Mouse (Mus musculus) urinary bladder, adult 2 months (tissue): ENCODE results near the gene Ccdc85a. TPM values are rescaled to one million over a fixed set of nuclear protein-coding genes. Genes with fewer than 3 reads are reported as not detected.
A peak's percentile ranks its signal among the peaks of the same experiment; 100 is the strongest.

ENCODE experiments used
- DNase-seq: peaks from one replicate; pipeline ENCODE4 v3.0.0; 2022; ENCODE audit warnings: low spot score
- polyA plus RNA-seq: library from polyadenylated mRNA; depleted of rRNA; stranded (reverse); fragments of >200 nt; gene quantifications from 2 replicates; pipeline ENCODE4 v1.2.3, GENCODE M21; 2012; rRNA removed

Gene Ccdc85a
- polyA plus RNA-seq = 0.78 and 1.0 TPM in 2 replicates

DNA sequence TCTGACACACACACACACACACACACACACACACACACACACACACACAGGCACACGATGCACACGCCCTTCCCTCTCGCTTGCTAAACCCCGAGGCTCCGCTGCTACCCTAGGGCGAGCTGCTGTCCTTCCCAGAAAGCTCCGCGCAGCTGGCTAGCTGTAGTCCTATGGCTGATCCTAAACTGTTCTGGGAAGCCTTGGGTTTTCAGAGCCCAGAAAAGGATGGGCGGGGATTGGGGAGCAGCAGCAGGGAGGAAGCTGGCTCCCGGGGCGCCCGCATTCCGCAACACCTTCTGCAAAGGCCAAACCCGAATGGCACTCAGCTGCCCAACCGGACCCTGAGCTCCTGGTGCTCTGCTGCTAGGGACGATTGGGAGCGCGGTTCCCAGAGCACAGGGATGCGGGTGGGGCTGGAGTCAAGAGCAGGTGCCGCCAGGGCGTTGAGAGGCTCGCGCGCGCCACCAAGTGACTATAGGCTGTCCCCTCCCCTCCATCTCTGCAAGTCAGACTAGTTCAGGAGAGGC lies at the start of gene Ccdc85a:
Gene Ccdc85a (minus strand): TSS at position 414 of the 524 bp plus-strand sequence.
- DNase-seq = peak; percentile 49

DNA sequence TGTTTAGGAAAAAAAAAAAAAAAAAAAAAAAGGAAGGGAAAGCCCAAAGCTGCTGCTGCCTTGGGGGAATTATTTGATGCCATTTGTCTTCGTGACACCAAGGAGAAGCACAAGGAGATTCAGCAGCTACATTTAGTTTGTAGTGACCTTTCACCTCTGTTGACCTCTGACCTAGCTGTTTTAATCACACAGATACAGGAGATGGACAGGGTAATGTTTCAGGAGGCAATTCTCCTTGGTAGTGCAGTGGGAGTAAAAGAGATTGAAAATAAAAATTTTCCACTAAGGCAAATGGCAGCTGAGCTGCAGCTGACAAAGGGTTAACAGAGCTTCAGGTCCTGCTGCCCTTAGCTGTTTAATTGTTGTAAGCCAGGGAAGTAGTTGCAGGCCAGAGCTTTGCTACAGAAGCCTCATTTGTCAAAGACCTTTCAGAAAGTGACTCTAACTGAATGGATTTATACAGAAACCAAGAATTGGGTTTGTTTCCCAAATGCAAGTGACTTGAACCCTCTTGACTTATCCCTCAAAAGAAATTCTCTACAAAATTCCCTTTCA lies 49.5 kb upstream of the Ccdc85a start:
- no peak for DNase-seq

DNA sequence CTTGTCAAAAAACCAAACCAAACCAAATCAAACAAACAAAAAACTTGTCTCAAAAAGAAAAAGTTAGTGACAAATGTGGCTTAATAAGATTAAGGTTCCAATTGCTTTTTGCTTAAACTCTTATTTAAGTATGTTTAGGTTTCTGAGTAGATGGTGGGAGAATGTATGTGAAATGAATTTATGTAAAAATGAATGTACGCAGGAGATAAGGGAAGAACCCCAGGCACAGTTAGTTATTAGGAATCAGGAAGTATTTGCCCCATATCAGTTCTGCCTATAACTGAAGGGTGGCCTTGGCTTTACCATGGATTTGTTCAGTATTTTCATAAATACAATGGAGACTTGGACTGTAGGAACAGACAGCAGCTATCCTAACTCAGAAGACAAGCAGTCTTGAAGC lies 49.0 kb upstream of the Ccdc85a start:
- DNase-seq = no peak

DNA sequence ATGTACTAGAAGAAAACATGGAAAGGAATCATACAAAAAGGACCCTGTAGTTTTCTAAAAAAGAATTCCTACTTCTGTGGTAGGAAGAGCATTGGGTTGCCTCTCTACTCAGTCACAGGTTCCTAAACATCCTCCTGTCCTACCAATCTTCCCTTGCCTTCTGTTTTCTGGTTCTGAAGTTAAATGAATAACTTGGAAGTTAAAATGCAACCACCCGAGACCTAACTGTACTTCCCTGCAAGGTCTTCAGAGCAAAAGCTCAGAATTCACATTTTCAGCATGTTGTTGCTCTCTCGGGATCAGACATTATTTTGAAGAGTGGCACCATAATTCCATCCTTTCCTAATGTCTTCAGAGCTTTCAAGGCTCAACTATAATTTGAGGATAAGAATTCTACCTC lies 46.6 kb upstream of the Ccdc85a start:
- no peak for DNase-seq

DNA sequence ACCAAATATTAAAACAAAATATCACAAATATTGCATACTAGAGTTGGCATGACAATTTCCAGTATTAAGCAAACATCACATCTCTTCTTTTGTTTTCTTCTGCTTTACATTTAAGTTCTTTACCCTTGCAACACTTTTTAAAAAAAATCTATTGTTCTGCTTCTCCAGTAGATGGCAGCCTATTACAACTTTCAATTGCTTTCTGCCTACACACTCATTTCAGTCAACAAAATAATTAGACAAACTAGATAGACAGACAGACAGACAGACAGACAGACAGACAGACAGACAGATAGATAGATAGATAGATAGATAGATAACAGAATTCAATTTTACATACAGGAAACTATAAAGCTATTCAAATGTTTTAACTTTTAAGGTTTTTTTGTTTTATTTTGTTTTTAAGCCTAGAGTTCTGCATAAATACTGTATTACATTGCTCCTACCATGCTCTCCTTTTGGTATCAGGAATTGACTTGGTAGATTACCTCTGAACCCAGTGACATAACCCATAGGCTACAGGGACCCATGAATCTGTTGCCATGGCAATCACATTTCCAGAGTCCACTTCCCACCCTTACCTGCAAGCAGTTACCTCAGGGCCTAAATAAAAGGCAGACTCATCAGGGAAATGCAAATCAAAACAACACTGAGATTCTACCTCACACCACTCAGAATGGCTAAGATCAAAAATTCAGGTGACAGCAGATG lies 26.8 kb upstream of the Ccdc85a start:
- no peak for DNase-seq

DNA sequence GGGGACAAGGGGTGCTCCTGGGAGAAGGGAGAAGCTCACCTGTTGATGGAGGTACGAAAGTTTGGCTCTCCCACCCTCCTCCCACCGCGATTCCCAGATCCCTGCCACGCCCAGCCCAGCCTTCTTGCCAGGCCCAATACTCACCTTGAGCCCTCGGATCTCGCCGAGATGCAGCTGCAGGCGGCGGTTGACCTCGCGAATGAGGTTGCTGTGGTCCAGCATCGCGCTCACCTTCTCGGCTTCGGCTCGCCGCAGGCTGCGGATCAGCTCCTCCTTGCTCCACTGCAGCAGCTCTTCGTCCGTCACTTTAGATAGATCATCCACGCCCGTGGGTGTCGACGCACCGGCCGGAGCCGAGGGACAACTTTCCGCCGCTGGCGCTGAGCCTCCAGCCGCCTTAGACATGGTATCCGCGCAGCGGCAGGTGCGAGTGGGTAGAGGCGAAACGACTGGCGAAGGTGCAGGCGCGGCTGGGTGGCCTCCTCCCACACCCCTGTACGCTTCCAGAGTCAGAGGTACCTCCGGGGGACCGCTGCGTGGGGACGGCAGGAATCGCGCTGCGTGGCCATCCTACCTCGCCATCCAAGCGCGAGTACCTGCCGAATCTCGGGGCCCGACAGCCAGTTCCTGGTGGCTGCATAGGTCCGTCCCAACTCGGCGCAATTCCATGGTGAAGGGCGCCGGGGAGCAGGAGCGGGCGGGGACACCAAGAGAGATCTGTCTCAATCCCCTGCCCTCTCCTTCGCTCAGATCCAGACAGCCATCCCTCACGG lies 800 bp downstream of the Ccdc85a start:
- DNase-seq = no peak

DNA sequence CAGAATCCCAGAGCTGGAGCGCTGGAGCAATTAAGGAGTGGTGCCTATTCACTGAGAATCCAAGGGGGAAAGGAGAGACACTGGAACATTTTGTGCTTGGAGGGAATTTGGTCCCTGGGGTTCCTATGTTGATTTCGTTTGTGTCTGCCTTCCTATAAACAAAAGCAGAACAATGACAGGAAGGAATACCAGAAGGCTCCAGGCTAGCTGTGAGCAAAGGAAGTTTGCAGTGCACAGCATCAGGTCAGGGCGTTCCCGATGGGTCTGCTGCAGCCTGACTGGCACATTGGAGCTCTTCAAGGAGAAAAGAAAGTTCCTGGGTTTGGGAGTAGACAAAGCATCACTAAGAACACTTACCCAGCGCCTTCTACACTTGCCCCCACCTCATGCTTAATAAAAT lies 1.9 kb downstream of the Ccdc85a start:
- no peak for DNase-seq

DNA sequence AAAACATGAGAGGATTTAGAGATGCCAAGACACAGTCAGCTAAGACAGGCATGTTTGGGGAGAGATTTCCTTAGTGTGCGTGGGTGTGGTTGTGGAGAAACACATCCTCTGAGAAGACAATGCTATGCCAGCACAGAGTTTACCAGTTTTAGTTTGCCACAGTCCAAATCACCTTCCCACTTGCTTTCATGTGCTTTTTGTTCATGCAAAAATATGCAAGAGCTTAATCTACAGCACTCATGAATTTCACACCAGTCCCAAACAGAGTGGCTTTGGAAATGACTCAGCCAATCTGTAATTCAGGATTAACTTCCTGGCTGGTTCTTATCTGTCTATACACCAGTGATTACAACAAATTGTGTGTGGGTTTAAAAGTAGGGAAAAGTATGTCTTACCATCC lies 11.7 kb downstream of the Ccdc85a start:
- DNase-seq = no peak

DNA sequence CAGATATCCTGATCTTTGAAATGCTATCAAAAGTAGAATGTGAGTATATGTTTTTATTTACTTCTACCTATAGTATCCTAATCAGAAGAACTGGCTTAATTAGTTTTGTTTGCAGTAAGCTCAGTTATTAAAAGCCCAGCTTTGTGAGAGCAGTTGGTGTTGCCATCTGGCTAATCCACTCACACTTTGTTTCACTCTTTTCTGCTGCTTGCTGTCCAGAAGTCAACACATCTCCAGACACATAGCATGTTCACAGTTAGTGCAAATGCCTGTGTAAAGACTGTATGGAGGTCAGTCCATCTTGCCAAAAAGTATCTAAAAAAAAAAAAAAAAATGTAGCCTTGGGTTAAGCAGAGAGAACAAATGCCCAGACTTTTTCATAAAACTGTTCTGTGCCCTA lies 27.7 kb downstream of the Ccdc85a start:
- no peak for DNase-seq

DNA sequence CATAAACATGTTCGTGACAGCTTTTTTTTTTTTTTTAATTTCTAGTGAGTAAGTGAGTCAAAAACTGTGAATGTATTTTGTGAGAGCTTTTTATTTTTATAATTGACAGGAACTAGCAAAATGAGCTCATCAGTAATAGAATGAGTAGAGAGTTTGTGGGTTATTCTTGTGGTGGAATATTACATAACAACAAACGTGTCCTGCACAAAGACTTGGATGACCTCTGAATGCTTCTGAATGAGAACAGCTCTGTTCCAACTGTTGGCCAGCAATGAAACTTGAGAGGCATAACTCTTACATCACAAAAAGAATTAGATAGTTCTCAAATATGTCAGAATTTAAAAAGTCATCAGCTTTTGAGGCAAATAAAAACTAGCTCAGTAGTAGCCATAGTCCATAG lies 40.7 kb downstream of the Ccdc85a start:
- DNase-seq = no peak

DNA sequence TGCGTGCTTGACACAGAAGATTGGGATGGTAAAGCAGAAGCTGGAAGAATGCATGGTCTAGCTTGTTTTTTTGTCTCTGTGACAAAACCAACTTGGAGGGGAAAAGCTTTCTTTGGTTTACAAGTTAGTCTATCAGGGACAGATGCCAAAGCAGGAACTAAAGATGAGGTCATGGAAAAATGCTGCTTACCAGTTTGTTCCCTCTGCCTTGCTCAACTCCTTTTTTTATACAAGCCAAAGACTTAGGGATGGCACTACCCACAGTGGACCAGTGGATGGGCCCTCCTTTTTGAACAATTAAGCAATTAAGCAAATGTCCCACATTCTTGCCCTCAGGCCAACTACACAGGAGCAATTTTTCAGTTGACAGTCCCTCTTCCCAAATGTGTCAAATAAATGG lies 42.8 kb downstream of the Ccdc85a start:
- no peak for DNase-seq

DNA sequence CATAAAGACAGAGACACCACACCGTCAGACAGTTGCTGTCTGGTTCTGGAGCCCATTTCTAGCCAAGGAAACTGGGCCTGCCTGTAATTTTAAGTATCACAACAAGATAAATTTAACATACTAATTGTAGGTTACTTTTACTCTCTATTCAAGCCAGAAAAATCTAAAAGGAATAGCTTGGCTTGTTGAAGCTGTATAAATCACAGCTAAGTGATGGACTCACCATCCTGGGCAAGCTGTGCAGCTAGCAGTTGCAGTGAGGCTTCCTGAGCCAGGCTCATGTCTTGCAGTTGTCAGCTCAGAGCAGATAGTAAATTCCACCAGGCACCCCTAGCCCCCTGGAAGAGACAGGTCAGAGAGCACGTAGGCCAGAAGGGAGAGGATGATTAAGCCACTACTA lies 50.8 kb downstream of the Ccdc85a start:
- no peak for DNase-seq

DNA sequence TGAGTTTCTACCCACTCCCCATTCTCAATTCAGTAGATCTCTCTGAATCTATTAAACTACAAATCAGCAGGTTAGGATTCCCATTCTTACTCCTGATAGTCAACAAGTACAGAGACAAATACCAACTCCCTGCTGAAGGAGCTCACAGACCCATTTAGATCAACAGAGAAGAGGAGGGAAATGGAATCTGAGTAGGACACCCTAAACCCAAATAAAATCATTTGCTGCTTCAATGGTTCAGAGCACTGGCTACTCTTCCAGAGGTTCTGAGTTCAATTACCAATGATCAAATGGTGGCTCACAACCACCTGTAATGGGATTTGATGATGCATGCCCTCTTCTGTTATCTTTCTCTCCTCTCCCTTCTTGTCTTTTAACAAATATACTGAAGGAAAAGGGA lies 82.9 kb downstream of the Ccdc85a start:
- DNase-seq = no peak

DNA sequence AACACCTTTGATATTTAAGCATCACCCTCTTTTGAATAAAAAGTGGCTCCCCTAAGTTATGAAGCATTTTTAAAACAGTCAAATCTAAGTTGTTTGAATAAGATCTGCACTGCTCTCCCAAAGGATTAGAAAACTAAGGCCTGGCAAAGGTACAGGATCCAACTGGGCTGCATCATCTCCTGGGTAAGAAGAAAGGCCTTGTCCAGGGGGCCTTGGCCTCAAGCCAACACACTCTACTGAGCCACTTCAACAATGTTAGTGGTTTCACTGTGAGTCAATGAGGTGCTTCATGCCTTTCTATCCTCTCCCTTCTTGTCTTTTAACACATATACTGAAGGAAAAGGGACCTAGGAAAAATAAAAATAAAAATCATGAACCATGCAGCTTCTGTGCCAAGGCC lies 87.1 kb downstream of the Ccdc85a start:
- no peak for DNase-seq

DNA sequence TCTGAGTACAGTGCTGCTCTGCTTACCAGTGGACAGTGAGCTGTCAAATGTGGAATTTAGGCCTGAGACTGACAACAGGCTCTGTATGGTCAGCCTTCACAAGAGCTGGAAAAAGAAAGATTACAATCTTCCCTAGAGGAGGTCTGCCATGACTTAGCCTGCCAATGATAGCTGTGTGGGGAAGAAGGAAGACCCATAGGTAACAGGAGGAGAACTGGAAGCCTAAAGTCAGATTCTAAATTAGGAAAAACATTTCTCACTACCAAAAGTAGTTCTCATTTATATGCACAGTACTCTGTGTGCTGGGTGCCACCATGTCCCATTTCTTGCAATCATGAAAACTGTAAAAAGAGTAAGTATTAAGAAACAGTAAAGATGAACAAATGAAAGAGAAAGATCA lies 90.8 kb downstream of the Ccdc85a start:
- no peak for DNase-seq

DNA sequence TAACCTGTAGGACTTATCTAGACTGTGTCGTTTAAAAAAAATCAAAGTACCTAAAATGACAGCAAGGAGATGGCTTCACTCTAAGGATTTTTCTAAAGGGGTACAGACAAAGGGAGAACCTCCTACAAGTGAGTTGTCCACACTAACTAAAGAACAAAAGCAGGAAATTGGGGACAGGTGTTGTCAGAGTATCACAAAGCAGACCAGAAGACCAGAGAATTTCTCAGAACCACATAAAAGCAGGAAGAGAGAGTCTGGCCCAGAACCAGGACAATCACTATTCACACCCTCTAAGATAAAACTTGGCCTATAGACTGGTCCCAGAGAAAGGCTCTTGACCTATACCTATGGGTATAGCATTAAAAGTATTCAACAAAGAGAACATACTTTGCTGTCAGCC lies 92.8 kb downstream of the Ccdc85a start:
- DNase-seq = no peak

DNA sequence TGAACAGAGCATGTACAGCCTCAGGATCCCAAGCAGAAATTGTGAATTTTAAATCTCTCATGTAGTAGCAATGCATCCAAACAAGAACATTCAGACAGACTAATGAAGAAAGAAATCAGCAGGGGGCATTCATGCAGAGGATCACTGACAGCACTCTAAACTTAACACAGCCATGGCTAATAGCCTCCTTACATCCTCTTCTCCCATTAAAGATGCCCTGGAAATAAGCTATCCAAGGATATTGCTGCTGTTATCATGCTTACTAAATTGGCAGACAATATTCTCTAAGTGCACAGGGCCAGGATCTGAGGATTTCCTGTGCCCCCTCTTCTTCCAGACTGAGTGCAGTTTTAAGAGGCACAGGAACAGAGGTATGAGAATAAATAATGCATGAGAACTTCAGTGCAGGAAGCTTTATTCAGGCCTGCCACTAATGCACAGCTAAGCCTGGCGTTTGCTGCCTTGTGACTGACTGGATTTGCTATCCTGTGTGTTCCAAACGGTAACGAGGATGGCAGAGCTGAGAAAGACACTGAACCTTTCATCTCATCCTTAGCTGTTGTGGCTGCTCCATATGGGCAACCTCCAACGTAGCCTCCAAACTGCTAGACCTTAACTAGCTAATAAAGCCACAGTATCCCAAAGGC lies 99.9 kb downstream of the Ccdc85a start:
- DNase-seq = no peak

DNA sequence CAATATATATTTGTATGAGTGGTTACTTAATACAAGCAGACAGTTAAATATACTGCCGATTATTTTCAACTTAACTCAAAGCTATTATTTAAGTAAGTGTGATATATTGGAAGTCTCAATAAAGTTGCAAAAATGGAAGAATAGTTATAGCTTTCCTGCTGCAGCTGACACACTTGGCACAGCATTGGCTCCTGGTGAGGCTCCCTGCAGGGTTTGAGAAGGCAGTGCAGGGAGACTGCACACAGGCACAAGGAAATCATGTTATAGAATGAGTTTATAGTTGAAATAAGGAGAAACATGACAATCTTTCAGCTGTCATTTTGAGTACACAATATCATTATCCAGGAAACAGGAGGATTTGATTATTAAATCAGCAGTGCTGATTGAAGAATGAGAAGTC lies 107.0 kb downstream of the Ccdc85a start:
- no peak for DNase-seq

DNA sequence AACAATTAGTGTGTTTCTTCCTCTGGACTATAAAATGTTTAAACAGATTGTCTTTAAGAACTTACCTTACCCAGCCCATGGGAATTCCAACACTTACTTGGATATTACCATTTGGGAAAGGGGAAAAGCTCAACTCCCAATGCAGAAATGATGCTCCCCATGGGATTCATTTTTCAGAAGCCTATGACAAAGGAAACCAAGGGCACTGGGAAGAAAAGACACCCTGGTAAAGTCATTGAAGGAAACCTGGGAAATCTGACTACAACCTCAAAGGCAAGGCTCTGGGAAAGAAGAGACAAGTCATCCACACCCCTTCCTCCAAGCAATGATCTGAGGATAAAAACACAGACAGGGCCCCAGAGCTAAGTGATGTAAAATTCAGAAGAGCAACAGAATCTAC lies 118.4 kb downstream of the Ccdc85a start:
- DNase-seq = no peak

DNA sequence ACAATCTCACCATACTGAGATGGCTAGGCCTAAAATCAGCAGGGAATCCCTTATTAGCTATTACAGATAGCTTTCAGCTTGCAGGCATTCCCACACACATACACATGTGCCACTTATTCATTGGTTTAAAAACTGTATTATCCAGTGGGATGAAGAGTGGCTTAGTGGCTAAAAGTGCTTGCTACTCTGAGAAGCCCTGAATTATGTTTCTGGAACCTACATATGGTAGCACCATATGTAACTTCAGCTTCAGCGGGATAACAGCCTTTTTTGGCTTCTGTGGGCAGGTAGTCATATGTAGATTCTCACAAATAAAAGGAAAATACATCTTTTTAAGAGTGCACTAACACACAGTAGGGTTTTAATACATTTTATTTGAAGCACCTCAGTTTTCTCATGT lies 119.2 kb downstream of the Ccdc85a start:
- DNase-seq = no peak

DNA sequence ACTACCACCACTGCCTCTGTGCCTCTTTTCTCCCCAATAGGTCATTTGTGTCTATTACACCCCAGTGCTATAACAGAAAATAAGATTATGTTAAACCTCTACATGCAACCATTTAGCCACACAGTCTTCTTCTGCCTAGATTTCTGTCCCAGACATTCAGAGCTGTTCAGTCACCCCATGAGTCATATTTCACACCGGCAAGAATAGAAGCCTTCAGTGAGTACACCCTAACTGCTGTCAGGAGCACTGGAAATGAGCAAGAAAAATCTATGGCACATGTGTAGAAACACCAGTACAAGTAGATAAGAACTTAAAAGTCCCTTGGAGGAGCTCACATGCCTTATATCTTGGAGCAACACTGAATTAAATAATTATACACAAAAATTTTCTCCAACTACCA lies 125.0 kb downstream of the Ccdc85a start:
- DNase-seq = no peak

DNA sequence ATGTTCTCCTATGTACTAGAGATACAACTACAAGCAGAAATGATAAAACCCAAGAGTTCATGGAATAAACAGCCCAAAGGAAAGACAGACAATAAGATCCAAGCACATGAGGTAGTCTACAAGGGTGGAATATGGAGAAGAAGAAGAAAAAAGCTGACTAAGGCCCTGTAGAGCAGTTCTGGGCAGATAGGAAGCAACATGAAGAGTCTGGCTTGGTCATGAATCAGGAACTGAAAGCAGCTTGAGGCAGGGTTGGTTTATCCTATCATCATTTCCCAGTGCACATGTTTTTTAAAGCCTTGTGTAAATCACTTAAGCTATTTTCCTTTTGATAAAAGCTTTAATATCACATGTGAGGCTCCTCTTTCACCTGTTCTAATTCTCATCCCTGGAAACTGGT lies 144.2 kb downstream of the Ccdc85a start:
- DNase-seq = no peak
